Mouse (Mus musculus): ENCODE data around the gene Gramd4.

GRCm38 (mm10) chr15:86017336-86017735, 40.2 kb upstream of the Gramd4 start:
- TF ChIP-seq POLR2A (IDR thresholded peaks at IDR 0.05; ENCODE audit: borderline replicate concordance, insufficient read depth, low read length): no peak
- TF ChIP-seq CTCF (IDR thresholded peaks at IDR 0.05; ENCODE audit: borderline replicate concordance, insufficient read depth, low read depth, low read length): no peak

All from cerebellum, adult 2 months (tissue).